Mouse (Mus musculus) 416B (cell line): ENCODE measurements around the gene Sike1.

ENCODE experiments used
- DNase-seq: peaks from one replicate; pipeline ENCODE4 v3.0.0; 2011; ENCODE audit warnings: low read depth

Gene Sike1

DNA sequence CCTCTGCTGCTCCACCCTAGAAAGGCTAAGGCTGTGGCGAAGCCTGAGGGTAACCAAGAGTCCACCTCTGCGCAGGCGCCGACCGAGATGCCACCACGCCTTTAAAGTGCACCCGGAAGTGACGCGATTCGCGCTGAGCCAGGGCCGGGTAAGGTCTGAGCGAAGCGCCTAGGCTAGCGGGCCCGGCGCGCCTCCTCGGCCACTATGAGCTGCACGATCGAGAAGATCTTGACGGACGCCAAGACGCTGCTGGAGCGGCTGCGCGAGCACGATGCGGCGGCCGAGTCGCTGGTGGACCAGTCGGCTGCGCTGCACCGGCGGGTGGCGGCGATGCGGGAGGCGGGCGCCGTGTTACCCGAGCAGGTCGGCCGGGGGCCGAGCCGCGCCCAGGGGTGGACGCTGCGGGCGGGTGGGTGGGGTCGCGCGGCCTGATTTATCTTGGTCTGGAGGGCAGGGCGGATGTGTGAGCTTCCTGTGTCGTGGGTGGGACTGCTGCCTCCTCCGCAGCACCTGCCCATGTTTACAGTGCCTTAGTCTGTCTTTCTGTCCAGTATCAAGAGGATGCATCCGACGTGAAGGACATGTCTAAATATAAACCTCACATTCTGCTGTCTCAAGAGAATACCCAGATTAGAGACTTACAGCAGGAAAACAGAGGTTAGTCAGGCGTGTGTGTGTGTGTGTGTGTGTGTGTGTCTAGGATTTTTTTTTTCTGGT, at the start of gene Sike1:
Gene Sike1 (plus strand): TSS at position 104 of the 717 bp plus-strand sequence.
- peak; percentile 94 for DNase-seq

DNA sequence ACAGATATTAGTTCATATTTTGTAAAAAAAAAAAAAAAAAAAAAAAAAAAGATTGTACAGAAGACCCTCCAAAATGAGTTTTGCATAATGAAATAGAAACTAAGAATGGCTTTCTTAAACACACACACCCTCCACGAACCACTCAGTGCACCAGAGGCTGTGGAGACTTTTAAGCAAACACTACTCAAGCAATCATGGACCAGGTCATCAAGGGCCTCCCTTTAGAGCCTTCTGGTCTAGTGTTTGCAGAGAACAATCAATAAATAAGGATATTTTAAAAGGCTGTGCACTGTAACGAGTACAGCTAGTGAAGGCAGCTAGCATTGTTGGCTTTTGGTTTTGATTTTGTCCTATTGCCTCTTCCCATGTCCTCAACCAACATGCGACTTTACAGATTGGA, 49.2 kb upstream of the Sike1 start:
- no peak for DNase-seq

- no peak for DNase-seq
Observed at GRCm38 (mm10) chr3:102946861-102947260, 48.6 kb upstream of the Sike1 start.

DNA sequence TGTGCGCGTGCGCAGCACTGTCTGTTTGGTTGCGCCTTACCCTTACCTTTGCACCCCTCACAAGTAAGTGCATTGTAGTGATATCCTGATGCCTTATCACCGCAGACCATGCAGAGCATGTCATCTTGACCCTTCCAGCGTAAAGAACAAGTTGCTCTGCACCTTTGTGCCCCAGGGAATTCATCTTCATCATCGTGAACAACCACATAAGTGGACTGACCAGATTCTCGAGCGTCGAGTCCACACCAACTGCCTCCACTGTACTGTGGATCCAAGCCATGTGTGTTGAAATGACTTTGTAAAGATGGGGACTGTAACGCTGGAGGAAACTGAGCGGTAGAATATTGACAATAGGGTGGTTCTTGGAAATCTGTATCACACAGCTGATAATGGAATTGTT, 41.0 kb upstream of the Sike1 start:
- DNase-seq: no peak

DNA sequence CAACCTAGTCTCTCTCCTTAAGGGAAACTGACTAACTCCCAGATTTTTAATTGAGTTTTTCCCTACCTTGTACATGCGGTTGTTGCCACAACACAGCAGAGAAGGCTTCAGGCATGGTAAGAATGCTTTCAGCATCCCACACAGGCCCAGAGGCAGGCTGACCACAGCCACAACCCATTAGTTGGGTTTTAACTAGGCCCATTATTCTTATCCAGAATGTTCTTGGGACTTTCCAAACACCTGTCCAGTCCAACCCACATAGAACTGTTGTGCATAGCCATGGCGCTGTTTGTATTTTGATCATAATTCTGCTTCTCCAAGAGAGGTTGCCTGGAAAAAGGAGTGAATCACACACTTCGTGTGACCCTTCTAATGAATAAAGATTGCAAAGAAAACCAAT, 40.4 kb upstream of the Sike1 start:
- DNase-seq: no peak

DNA sequence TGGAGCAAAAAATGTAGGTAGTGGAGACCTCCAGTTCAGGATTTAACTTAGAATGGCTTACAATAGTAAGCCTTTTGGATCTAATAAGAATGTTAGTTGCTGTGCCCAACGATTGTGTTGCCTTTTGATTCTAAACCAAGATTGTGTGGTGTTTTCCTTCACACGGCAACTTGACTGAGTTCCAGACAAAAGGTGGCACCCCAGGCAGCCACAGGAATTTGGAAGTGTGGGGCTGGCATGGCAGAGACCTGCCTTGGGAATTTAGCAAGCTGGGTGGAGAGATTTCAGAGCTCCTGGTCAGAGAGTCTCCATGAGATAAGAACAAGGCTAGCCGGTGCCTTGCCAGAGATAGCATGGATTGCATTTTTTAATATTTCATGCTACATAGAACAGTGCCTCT, 39.9 kb upstream of the Sike1 start:
- DNase-seq: no peak

GRCm38 (mm10) chr3:102964033-102964432, 31.5 kb upstream of the Sike1 start, which contains the start of gene Nr1h5:
Gene Nr1h5 (minus strand): TSS chr3:102964133.
- no peak for DNase-seq

DNA sequence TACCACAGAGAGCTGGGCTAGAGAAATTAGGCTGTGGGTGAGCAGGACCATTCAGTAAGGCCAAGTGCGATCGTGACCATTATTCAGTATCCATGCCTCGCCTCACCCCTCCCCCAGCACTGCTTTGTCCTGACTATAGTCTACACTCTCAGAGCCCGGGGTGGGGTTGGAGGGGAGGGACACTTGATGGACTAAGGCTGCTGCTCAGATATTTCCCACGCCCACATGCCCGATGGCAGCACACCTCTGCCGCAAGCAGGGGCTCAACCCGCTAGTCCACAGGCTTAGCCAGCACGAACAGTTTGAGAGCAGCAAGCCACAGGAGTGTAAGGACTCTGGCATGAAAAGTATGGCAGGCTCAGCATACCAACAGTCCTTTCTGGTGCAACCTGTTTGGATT, 25.4 kb upstream of the Sike1 start:
- no peak for DNase-seq

- no peak for DNase-seq
Observed at GRCm38 (mm10) chr3:102970508-102970907, 25.0 kb upstream of the Sike1 start.

- DNase-seq: no peak
Observed at GRCm38 (mm10) chr3:102976906-102977305, 18.6 kb upstream of the Sike1 start.

DNA sequence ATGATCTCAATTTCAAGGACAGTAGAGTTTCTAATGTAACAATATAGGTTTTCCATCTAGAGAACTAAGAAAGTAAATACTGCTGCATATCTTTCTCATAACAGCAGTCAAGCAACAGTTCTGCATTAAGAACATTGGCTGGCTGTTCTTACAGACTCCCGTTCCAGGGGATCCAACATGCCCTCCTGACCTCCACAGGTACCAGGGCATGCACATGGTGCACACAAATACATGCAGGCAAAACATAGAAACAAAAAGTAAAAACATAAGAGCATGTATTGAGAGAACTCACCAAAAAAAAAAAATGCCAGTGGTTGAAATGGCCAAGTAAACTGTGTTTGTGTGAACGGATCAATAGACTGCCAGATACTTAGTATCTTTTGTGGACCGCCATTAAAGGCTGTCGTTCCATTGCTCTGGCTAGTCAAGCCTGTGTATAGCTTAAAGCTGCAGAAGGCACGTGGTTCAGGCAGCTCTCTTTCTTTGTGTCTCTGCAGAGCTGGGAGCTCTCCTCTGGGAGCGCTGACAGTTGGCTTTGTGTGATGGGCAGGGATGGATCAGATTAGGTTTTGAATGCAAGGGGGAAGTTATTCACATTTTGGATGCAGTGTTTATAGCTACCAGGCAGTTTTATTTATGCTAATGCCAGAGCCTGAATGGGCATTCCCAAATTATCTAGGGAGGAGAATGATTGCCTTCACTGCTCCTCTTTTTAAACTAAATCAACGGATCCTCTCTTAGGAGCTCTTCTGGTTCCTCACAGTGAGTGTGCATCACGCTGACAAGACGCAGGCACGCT, 15.8 kb upstream of the Sike1 start:
- no peak for DNase-seq

- DNase-seq: no peak
Observed at GRCm38 (mm10) chr3:102980349-102980736, 15.2 kb upstream of the Sike1 start.

DNA sequence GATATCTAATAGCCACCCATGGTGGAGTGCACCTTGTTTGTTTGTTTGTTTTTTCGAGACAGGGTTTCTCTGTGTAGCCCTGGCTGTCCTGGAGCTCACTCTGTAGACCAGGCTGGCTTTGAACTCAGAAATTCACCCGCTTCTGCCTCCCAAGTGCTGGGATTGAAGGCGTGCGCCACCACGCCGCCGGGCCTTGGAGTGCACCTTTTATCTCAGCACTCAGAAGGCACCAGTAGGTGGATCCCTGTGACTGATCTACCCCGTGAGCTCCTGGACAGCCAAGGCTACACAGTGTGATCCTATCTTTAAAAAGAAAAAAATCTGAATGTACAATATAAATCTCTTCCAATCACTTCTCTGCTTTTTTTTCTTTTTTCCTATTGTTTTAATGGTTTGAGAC, 4.5 kb upstream of the Sike1 start:
- no peak for DNase-seq

DNA sequence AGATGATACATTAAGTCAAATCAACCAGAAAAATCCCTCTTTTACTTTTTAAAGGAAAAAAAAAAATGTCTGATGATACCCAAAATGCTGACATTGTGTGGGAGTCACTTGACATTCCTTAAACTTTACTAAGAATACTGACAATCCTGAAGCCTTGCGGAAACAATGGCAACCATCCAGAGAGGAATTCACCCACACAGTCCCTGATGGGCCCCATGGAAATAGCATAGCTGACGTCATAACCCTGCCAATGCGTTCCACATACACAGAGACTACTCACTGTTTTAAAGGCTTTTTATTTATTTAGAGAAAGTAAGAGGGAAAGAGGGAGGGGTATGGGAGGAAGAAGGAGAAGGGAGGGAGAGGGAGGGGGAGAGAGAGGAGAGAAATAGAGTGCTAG, 2.6 kb upstream of the Sike1 start:
- DNase-seq: no peak

- no peak for DNase-seq
Observed at GRCm38 (mm10) chr3:102995233-102995604, 289 bp upstream of the Sike1 start.

GRCm38 (mm10) chr3:102997036-102997435, 1.5 kb downstream of the Sike1 start:
- no peak for DNase-seq

GRCm38 (mm10) chr3:102997591-102997990, 2.1 kb downstream of the Sike1 start:
- no peak for DNase-seq

DNA sequence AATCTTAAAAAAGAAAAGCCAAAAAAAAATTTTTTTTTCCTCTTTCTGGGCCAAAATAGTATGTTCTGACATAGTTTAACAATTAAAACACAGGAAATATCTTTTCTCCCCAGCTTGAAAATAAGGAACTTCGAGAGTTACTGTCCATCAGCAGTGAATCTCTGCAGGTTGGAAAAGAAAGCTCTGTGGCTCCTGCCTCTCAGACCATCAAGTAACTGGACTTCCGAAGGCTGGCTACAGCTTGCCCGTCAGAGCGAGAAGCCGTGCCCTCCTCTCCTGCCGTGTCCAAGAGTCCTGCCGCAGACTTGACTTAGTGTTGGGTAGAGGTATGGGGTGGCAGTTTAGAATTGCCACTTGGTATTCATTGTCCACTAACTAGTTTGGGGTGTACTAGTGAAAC, 6.1 kb downstream of the Sike1 start:
- no peak for DNase-seq

- peak; percentile 54 for DNase-seq
Observed at GRCm38 (mm10) chr3:103017350-103017749, 21.8 kb downstream of the Sike1 start.

- DNase-seq: no peak
Observed at GRCm38 (mm10) chr3:103019462-103019861, 24.0 kb downstream of the Sike1 start.

DNA sequence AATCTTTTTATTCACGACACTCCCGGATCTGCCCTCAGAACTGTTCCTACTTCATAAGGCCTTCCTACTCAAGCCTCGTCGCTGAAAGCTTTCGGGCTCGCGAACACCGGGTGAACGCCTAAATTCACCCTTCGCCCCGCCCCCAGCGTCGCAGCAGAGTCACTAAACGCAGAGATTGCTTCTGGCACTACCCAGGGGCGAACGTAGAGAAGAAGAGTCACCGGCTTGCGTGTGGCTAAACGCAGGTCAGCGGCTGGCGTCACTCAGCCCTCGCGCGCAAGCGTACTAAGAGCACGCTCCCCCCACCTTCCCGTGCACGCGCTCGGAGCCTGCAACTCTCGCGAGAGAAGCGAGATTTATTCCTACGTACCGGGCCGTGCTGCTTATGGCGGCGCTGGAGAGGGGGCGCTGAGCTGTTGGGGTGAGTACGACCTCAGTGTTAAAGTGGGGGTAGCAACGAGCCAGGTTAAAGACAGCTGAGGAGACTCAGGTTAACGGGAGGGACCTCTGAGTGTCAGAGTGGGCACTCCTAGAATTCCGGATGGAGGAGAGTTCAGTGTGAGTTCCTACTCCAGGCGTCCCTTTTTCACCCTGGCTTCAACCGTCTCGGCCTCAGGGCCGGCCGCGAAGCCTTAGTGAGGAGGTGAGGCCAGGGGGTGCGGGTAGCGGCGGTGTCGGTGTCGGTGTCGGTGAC, 24.9 kb downstream of the Sike1 start, which contains the start of gene Csde1:
Gene Csde1 (plus strand): TSS at position 178 of the 694 bp plus-strand sequence.
- DNase-seq: peak; percentile 99

DNA sequence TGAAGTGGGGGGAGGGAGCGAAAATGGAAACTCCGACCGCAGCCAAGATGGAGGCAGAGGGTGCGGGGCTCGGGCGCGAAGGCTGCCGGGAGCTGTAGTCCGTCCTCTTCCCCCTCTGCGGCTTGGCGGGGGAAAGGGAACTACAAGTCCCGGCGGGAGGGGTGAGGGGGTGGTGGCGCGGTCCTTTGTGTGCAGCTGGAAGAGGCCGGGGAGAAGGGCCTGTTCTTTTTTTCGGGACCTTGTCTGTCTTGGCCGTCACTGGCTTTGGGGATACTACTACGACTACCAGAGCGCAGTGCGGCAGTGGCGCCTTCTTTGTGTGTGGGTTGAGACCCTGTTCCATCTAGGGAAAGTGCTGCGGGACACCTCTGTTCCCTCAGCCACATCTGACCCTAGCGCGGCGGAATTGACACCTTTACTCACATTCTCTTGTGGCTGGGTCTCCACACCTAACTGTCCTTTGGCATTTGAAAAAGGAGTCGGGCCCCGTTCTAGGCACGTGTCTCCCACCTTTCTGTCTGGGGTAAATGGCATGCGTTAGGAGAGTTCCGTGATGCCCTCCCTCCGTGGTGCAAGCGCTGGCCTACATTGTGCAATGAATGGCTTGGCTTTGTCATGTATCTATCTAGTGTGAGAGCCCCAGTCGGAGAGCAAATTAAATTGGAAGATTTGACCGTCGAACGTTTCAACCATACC, 25.6 kb downstream of the Sike1 start:
- peak; percentile 94 for DNase-seq
